Mouse (Mus musculus): ENCODE measurements around the gene Tmem119. TPM values are rescaled to one million over a fixed set of nuclear protein-coding genes. Genes with fewer than 3 reads are reported as not detected.
"Not testable (repeated sequence)": the region's sequence is repeated elsewhere in the genome, so short reads cannot be mapped to it uniquely, and the experiment has no call there.

Tmem119 gene
- total RNA-seq, 2 experiments from 2014 or later, result 20.7 to 22.6 TPM

- no peak for DNase-seq (ENCODE audit: low spot score in 2 of 2)
Measured at GRCm38 (mm10) chr5:113790453-113791196, 9.7 kb downstream of the Tmem119 start.

- DNase-seq (ENCODE audit: low spot score in 2 of 2), result no peak
Measured at GRCm38 (mm10) chr5:113789075-113789788, 11.1 kb downstream of the Tmem119 start.

- no peak for DNase-seq (ENCODE audit: low spot score in 2 of 2)
Measured at GRCm38 (mm10) chr5:113788645-113789044, 11.7 kb downstream of the Tmem119 start.

GRCm38 (mm10) chr5:113786985-113787384, 13.3 kb downstream of the Tmem119 start:
- no peak for DNase-seq (ENCODE audit: low spot score in 2 of 2)

GRCm38 (mm10) chr5:113784104-113784503, 16.2 kb downstream of the Tmem119 start:
- not testable (repeated sequence) for DNase-seq (ENCODE audit: low spot score in 2 of 2)

GRCm38 (mm10) chr5:113783581-113784001, 16.7 kb downstream of the Tmem119 start:
- DNase-seq (ENCODE audit: low spot score in 2 of 2), result no peak

GRCm38 (mm10) chr5:113782624-113783023, 17.7 kb downstream of the Tmem119 start:
- DNase-seq (ENCODE audit: low spot score in 2 of 2), result no peak

- no peak for DNase-seq (ENCODE audit: low spot score in 2 of 2)
Measured at GRCm38 (mm10) chr5:113781875-113782274, 18.4 kb downstream of the Tmem119 start.

- no peak for DNase-seq (ENCODE audit: low spot score in 2 of 2)
Measured at GRCm38 (mm10) chr5:113781254-113781653, 19.1 kb downstream of the Tmem119 start.

- no peak for DNase-seq (ENCODE audit: low spot score in 2 of 2)
Measured at GRCm38 (mm10) chr5:113780763-113781162, 19.6 kb downstream of the Tmem119 start.

GRCm38 (mm10) chr5:113780082-113780752, 20.1 kb downstream of the Tmem119 start:
- DNase-seq (ENCODE audit: low spot score in 2 of 2), result no peak

- DNase-seq (ENCODE audit: low spot score in 2 of 2), result no peak
Measured at GRCm38 (mm10) chr5:113779569-113779968, 20.7 kb downstream of the Tmem119 start.

GRCm38 (mm10) chr5:113777728-113778127, 22.6 kb downstream of the Tmem119 start:
- not testable (repeated sequence) for DNase-seq (ENCODE audit: low spot score in 2 of 2)

GRCm38 (mm10) chr5:113776896-113777226, 23.5 kb downstream of the Tmem119 start:
- DNase-seq (ENCODE audit: low spot score in 2 of 2), result no peak

GRCm38 (mm10) chr5:113776128-113776895, 24.0 kb downstream of the Tmem119 start:
- DNase-seq (ENCODE audit: low spot score in 2 of 2), result no peak

- no peak for DNase-seq (ENCODE audit: low spot score in 2 of 2)
Measured at GRCm38 (mm10) chr5:113775585-113775984, 24.7 kb downstream of the Tmem119 start.

- peak; percentile 82 to 88 for DNase-seq (ENCODE audit: low spot score in 2 of 2)
Measured at GRCm38 (mm10) chr5:113773664-113774063, 26.7 kb downstream of the Tmem119 start.

GRCm38 (mm10) chr5:113772905-113773519, 27.3 kb downstream of the Tmem119 start:
- DNase-seq (ENCODE audit: low spot score in 2 of 2), result no peak

GRCm38 (mm10) chr5:113772450-113772895, 27.8 kb downstream of the Tmem119 start, which contains the start of the genes Sart3 and Iscu:
Gene Sart3 (minus strand): TSS chr5:113772510.
Gene Iscu (plus strand): TSS chr5:113772748.
- peak; percentile 91 to 94 for DNase-seq (ENCODE audit: low spot score in 2 of 2)
